Mouse (Mus musculus) midbrain, embryonic 12.5 days (tissue): Measurements from ENCODE around the gene Duoxa2. TPM values are rescaled to one million over a fixed set of nuclear protein-coding genes. Genes with fewer than 3 reads are reported as not detected.

ENCODE experiments used
- ATAC-seq: fragments of 200-750 bp; cut with Nextera tagmentation; 2 replicates; pipeline ENCODE4 v1.8.0; 2017; ENCODE audit warnings: low read depth, moderate TSS enrichment, moderate library complexity; ENCODE audit not compliant: low FRiP score
- H3K27ac ChIP-seq: fragments of 300-500 bp; sonication (generic); replicated peaks from 2 replicates; pipeline ENCODE4 v1.5.1; 2016; ENCODE audit warnings: mild to moderate bottlenecking
- H3K27me3 ChIP-seq: fragments of 300-500 bp; sonication (generic); 2 replicates; pipeline ENCODE4 v1.6.1; 2016; ENCODE audit warnings: mild to moderate bottlenecking
- H3K36me3 ChIP-seq: fragments of 300-500 bp; sonication (generic); 2 replicates; pipeline ENCODE4 v1.6.1; 2016
- H3K4me1 ChIP-seq: fragments of 300-500 bp; sonication (generic); 2 replicates; pipeline ENCODE4 v1.6.1; 2016
- H3K4me2 ChIP-seq: fragments of 300-500 bp; sonication (generic); replicated peaks from 2 replicates; pipeline ENCODE4 v1.6.1; 2016; ENCODE audit warnings: mild to moderate bottlenecking, moderate library complexity
- H3K4me3 ChIP-seq: fragments of 300-500 bp; sonication (generic); 2 replicates; pipeline ENCODE4 v1.5.1; 2016; ENCODE audit warnings: mild to moderate bottlenecking
- H3K9ac ChIP-seq: fragments of 300-500 bp; sonication (generic); replicated peaks from 2 replicates; pipeline ENCODE4 v1.6.1; 2016; ENCODE audit warnings: mild to moderate bottlenecking, moderate library complexity
- H3K9me3 ChIP-seq: fragments of 300-500 bp; sonication (generic); 2 replicates; pipeline ENCODE4 v1.6.1; 2016; ENCODE audit warnings: mild to moderate bottlenecking
- WGBS: fragments of 180-500 bp; shearing (Covaris S2); methylation state at CpG from one replicate; pipeline ENCODE4 v1.1.7; 2016; 5-methylcytosine and 5-hydroxymethylcytosine counted together
- polyA plus RNA-seq: library from polyadenylated mRNA; unstranded; fragments of >200 nt; fragmentation: Nextera tagmentation; extraction: Ambion mirVana; gene quantifications from 2 replicates; pipeline ENCODE4 v1.2.1, GENCODE M21; 2016

Duoxa2 gene
- polyA plus RNA-seq, 1 experiment from 2014 or later = not detected

DNA sequence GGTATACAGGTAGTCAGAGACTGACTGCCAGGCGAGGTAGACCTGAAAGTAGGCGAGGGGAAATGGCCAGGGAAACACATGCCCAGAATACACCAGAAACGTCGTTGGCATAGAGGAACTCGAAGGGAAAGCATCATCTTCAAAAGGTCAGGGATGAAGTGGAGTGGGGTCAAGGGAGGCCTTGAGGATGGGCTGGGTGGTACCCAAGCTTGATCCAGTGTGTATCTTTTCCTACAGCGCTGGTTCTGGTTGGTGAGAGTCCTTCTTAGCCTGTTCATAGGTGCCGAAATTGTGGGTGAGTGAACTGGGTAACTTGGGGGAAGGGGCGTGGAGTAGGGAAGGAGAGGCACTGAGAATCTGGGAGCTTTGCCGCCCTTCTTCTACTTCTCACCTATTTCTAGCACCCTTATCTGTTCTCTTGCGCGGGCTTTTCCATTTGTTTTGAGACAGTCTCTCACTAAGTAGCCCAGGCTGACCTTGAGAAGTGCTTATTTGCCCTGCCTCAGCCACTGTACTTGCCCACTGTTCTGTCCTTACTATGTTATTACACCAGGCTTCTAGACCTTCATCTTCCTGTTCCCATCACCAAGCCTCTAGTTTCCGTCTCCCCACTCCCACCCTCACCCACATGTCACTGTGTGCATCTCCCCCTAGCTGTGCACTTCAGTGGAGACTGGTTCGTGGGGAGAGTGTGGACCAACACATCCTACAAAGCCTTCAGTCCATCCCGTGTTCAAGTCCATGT is 1.4 kb downstream of the Duoxa2 start:
- ATAC-seq = no peak
- H3K36me3 ChIP-seq = no peaks in the 10 kb centered on the region
- H3K4me1 ChIP-seq = peaks cover 41% of the 10 kb centered on the region
- no peaks in the 10 kb centered on the region for H3K9me3 ChIP-seq
- H3K27me3 ChIP-seq = peaks cover 100% of the 10 kb centered on the region
- H3K4me2 ChIP-seq = no peak overlapping the region
- H3K4me3 ChIP-seq = no peak overlapping the region
- no peak overlapping the region for H3K9ac ChIP-seq
- no peak overlapping the region for H3K27ac ChIP-seq
- WGBS = 10% methylated on average over 14 of the region's 14 CpGs

DNA sequence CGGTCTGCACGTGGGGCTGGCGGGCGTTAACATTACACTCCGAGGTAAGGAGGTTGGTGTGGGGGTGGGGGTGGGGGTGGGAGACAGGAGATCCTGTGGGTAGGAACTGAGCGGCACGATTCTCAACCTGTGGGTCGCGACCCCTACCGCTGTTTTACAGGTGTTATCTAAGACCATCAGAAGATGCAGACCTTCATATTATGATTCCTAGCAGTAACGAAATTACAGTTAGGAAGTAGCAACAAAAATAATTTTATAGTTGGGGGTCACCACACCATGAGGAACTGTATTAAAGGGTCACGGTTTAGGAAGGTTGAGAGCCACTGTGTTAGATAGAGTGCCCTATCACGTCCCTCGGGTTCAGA is 1.9 kb downstream of the Duoxa2 start:
- Histone ChIP-seq H3K4me1 (peaks cover 41% of the 10 kb centered on the region), H3K27me3 (peaks cover 100% of the 10 kb centered on the region), H3K9ac (no peak overlapping the region), H3K4me3 (no peak overlapping the region), H3K27ac (no peak overlapping the region), H3K36me3 (no peaks in the 10 kb centered on the region), H3K4me2 (peak overlapping the region; percentile 59; the same call in 1 of the 2 replicates), H3K9me3 (no peaks in the 10 kb centered on the region)
- no peak for ATAC-seq
- WGBS = 4% methylated on average over 14 of the region's 14 CpGs

GRCm38 (mm10) chr2:122301081-122301920 is 2.6 kb downstream of the Duoxa2 start:
- Histone ChIP-seq H3K4me1 (peaks cover 41% of the 10 kb centered on the region), H3K4me3 (peak overlapping the region; percentile 45), H3K27me3 (peaks cover 99% of the 10 kb centered on the region), H3K4me2 (peak overlapping the region; percentile 59), H3K27ac (no peak overlapping the region), H3K9ac (peak overlapping the region; percentile 20; the same call in 1 of the 2 replicates), H3K36me3 (no peaks in the 10 kb centered on the region), H3K9me3 (no peaks in the 10 kb centered on the region)
- WGBS = 2% methylated on average over 48 of the region's 48 CpGs
- peak; percentile 52 for ATAC-seq

GRCm38 (mm10) chr2:122301921-122302573 is 3.3 kb downstream of the Duoxa2 start:
- H3K27ac ChIP-seq = no peak overlapping the region
- no peaks in the 10 kb centered on the region for H3K36me3 ChIP-seq
- H3K27me3 ChIP-seq = peaks cover 99% of the 10 kb centered on the region
- no peak for ATAC-seq
- peak overlapping the region; percentile 59 for H3K4me2 ChIP-seq
- H3K9ac ChIP-seq = peak overlapping the region; percentile 20; the same call in 1 of the 2 replicates
- peaks cover 39% of the 10 kb centered on the region for H3K4me1 ChIP-seq
- H3K9me3 ChIP-seq = no peaks in the 10 kb centered on the region
- WGBS = 8% methylated on average over 23 of the region's 23 CpGs
- H3K4me3 ChIP-seq = peak overlapping the region; percentile 45

DNA sequence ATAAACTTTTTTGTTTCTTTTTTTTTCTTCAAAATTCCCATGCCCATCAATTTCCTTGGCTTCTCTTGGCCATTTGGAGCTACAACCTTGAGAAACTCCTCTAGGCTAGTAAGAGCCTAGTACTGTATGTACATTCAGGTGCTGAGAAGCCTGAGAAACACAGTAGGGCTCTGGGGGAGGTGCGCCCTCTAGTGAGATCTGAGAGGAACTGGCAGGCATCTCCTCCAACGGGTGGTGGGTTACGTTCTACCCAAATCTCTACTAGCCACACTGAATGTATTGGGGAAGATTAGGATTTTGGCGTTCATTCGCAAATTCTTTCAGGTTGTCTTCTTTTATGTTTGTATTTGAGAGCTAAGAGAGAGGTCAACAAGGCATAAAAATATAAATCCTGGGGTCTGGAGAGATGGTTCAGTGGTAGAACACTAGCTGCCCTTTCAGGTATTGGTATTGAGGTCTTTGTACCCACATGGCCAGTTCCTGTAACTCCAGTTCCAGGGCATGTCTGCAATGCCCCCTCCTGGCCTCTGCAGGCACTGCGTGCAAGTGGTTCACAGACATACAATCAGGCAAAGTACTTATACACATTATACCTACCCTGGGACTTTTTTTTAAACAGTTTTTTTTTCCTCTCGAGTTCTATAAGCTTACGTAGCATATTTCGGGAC is 4.0 kb downstream of the Duoxa2 start:
- H3K27ac ChIP-seq = no peak overlapping the region
- H3K27me3 ChIP-seq = peaks cover 94% of the 10 kb centered on the region
- no peak overlapping the region for H3K9ac ChIP-seq
- peak; percentile 40; the same call in 1 of the 2 replicates for ATAC-seq
- H3K9me3 ChIP-seq = no peaks in the 10 kb centered on the region
- H3K4me1 ChIP-seq = peaks cover 32% of the 10 kb centered on the region
- WGBS = 8% methylated on average over 9 of the region's 9 CpGs
- no peaks in the 10 kb centered on the region for H3K36me3 ChIP-seq
- no peak overlapping the region for H3K4me2 ChIP-seq
- no peak overlapping the region for H3K4me3 ChIP-seq

DNA sequence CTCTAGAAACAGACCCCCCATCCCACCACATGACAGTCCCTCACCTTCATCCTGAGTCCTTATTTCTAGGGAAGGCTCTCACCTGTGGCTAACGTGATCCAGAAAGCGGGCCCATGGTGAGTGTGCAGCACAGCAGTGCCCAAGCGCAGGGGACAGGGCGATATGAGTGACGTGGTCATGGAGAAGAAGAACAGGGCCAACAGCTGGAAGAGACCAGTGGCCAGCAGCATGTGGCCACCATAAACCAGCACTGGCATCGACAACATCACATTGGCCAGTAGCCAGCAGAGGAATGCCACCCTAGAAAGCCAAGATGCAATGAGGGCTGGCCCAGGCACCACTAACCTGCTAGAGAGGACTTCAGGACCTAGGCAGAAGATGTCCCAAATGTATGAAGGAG is 5.8 kb downstream of the Duoxa2 start:
- 90% methylated on average over 6 of the region's 6 CpGs for WGBS
- H3K4me2 ChIP-seq = no peak overlapping the region
- no peaks in the 10 kb centered on the region for H3K36me3 ChIP-seq
- H3K27me3 ChIP-seq = peaks cover 86% of the 10 kb centered on the region
- ATAC-seq = no peak
- no peaks in the 10 kb centered on the region for H3K9me3 ChIP-seq
- H3K4me3 ChIP-seq = no peak overlapping the region
- H3K4me1 ChIP-seq = peaks cover 15% of the 10 kb centered on the region
- no peak overlapping the region for H3K27ac ChIP-seq
- no peak overlapping the region for H3K9ac ChIP-seq

DNA sequence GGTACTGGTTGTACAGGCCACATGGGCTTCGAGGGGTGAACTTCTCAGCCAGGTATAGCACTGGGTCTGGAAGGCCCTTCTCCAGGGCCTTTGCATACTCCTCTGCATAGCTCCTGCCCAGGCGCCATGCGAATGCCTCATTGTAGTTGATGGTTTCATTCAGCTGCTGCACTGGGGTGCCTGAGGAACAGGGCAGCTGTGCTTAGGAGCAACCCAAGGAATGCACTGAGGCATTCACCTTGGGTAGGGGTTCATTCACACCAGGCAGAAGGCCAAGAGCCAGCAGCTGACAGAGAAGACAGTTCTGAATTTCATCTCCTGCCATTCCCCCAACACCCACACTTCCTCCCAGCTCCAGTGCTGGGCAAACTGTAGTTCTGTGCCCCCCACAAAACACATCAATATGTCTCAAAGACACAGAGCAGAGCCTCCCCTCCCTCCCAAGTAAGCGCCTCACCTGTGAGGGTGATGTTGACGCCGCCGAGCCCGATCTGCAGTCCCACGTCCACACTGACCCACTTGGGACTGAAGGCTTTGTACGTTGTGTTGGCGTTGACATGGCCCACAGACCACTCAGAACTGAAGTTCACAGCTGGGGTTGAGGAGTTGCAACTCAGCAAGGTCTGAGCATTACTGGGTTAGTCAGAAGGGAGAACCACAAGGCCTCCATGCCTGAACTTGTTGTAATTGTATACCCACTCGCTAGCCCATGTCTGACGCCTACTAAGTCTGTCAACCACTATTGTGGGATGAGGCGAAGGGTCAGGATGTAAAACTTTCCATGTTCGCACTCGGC is 6.6 kb downstream of the Duoxa2 start:
- no peaks in the 10 kb centered on the region for H3K36me3 ChIP-seq
- H3K9ac ChIP-seq = no peak overlapping the region
- H3K9me3 ChIP-seq = no peaks in the 10 kb centered on the region
- H3K4me1 ChIP-seq = peaks cover 15% of the 10 kb centered on the region
- no peak overlapping the region for H3K4me2 ChIP-seq
- WGBS = 86% methylated on average over 16 of the region's 16 CpGs
- H3K4me3 ChIP-seq = no peak overlapping the region
- ATAC-seq = no peak
- peaks cover 79% of the 10 kb centered on the region for H3K27me3 ChIP-seq
- H3K27ac ChIP-seq = no peak overlapping the region

DNA sequence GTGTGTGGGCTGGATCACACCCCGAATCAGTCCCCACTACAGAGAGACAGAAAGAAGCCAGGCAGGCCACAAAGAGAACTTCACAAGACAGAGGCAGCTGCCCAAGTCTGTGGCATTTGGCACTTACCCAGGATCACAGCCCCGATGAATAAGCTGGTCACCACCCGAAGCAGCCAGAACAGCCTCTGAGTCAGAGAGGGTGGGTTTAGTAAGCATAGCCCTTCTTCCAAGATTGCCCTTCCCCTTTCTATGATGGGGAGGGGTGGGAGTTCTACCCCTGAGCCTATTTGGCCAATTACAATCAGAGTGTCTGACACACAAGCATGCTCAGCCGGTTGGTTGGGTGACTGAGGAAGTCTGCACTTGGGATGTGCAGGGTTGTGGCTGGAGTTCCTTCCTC is 7.5 kb downstream of the Duoxa2 start:
- Histone ChIP-seq H3K27me3 (peaks cover 70% of the 10 kb centered on the region), H3K27ac (no peak overlapping the region), H3K4me3 (no peak overlapping the region), H3K36me3 (no peaks in the 10 kb centered on the region), H3K9me3 (no peaks in the 10 kb centered on the region), H3K4me1 (peaks cover 11% of the 10 kb centered on the region), H3K9ac (no peak overlapping the region), H3K4me2 (no peak overlapping the region)
- WGBS = 79% methylated on average over 4 of the region's 4 CpGs
- ATAC-seq = no peak

- Histone ChIP-seq H3K9me3 (no peaks in the 10 kb centered on the region), H3K4me2 (no peak overlapping the region), H3K4me3 (no peak overlapping the region), H3K27me3 (peaks cover 65% of the 10 kb centered on the region), H3K4me1 (peaks cover 9% of the 10 kb centered on the region), H3K9ac (no peak overlapping the region), H3K27ac (no peak overlapping the region), H3K36me3 (no peaks in the 10 kb centered on the region)
- 46% methylated on average over 3 of the region's 3 CpGs for WGBS
- no peak for ATAC-seq
These were observed 10.9 kb downstream of the Duoxa2 start for GRCm38 (mm10) chr2:122309647-122310046.

GRCm38 (mm10) chr2:122311561-122311960 is 12.9 kb downstream of the Duoxa2 start:
- H3K27me3 ChIP-seq = peaks cover 60% of the 10 kb centered on the region
- 43% methylated on average over 2 of the region's 2 CpGs for WGBS
- peaks cover 9% of the 10 kb centered on the region for H3K4me1 ChIP-seq
- H3K4me3 ChIP-seq = no peak overlapping the region
- no peaks in the 10 kb centered on the region for H3K36me3 ChIP-seq
- H3K4me2 ChIP-seq = no peak overlapping the region
- ATAC-seq = peak; percentile 62; the same call in 1 of the 2 replicates
- no peaks in the 10 kb centered on the region for H3K9me3 ChIP-seq
- H3K9ac ChIP-seq = no peak overlapping the region
- no peak overlapping the region for H3K27ac ChIP-seq
